Mouse (Mus musculus) bone marrow, adult 2 months (tissue): ENCODE measurements around the gene D930020B18Rik.

Experiments used
- CTCF ChIP-seq: fragments of 200-500 bp; IDR thresholded peaks from 2 replicates; pipeline ENCODE4 v1.5.1; 2011; ENCODE audit warnings: low read length, control low read depth; ENCODE audit not compliant: control insufficient read depth, insufficient read depth
- POLR2A ChIP-seq: fragments of 200-500 bp; IDR thresholded peaks from 2 replicates; pipeline ENCODE4 v1.6.1; 2011; ENCODE audit warnings: low read depth, mild to moderate bottlenecking, control low read depth, low read length, borderline replicate concordance; ENCODE audit not compliant: control insufficient read depth

DNA sequence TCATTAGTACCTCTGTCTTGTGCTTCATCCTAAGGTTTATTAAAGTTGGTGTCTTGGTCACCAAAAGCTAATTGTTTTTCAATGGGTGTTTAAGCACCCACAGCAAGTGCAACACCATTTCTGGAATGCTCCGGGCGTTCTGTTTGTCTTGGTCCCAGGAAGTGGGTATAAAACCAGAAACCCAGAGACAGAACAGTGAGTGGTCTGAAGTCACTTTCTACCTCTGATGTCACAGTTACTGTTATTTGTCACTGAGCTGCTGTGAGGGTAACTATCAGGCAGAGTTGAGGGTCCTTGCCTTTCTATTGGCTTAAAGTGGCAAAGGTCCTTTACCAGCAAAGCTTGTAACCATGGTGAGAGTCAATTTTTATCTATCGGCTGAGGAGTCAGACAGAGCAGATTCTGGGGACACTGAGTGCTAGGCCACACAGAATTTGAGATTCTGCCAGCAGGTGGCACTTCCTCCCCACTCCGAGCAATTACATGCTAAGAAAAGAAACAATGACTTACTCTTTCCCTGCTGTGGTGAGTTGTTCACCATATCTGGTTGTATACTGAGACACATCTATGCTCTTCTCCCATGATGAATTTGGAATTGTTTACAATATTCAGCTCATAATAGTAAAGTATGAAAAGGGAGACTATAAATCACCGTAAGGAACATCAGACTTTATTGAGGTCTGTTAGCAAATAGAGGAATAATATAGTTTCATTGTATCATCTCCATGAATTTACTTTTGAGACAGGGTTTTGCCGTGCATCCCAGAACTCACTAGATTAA, 1.0 kb upstream of the D930020B18Rik start:
- TF ChIP-seq CTCF (peak; percentile 50), POLR2A (no peak)
